Mouse (Mus musculus): ENCODE data around the gene Pde9a. TPM values are rescaled to one million over a fixed set of nuclear protein-coding genes. Genes with fewer than 3 reads are reported as not detected.
A peak's percentile ranks its signal among the peaks of the same experiment; 100 is the strongest.

Gene Pde9a
- polyA plus RNA-seq, 1 experiment from 2014 or later, result 31.1 TPM

DNA sequence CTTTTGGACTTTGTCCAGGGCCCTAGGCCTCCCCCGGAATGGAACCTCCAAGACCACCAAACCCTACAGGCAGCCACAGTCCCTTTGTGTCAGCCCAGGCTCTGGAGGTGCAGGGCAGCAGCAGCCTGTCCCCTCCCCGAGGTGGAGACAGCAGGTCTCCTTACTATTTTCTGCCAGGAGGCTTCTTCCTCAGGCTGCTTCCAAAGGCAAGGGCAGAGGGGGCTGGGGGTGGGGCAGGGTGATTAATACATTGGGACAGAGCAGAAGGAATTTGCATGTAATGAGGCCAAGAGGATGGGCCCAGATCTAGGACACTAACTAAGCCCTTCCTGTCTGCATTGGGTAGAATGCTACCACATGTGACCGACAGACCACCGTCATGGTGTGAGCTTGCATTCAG is 74.4 kb downstream of the Pde9a start:
- peaks cover 5% of the 10 kb centered on the region; the same call in 1 of the 2 replicates for H3K36me3 ChIP-seq (ENCODE audit: control insufficient read depth, insufficient read depth, low read length)
- ATAC-seq (ENCODE audit: insufficient read depth, low FRiP score), result no peak

DNA sequence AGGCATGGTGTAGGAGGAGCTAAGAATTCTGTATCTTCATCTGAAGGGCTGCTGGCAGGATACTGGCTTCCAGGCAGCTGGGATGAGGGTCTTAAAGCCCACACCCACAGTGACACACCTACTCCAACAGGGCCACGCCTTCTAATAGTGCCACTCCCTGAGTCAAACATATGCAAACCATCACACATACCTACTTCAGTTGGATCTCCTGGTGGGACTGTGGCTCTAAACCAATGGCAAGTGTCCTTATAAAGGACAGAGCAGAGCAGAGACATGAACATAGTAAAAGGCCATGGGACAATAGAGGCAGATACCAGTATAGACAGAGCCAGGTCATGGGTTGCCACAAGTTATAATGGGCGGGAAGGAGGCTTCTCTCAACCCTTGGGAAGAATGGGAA is 76.5 kb downstream of the Pde9a start:
- Histone ChIP-seq H3K27ac (ENCODE audit: low read length) (no peak overlapping the region), H3K4me2 (ENCODE audit: low read depth, low read length) (no peak overlapping the region), H3K4me1 (ENCODE audit: control insufficient read depth, insufficient read depth, low read length) (peaks cover under 1% of the 10 kb centered on the region), H3K27me3 (ENCODE audit: control insufficient read depth, insufficient read depth, low read length) (no peaks in the 10 kb centered on the region), H3K9me3 (replicated peaks; ENCODE audit: control insufficient read depth, low read length) (0 out of 2 replicates have a peak, but pooled peaks cover 2% of the 10 kb centered on the region), H3K36me3 (ENCODE audit: control insufficient read depth, insufficient read depth, low read length) (peaks cover 19% of the 10 kb centered on the region; the same call in 1 of the 2 replicates), H3K4me3 (replicated peaks; ENCODE audit: low read length) (no peak overlapping the region), H3K9ac (ENCODE audit: low read length) (no peak overlapping the region)
- 66% methylated on average over 2 of the region's 2 CpGs for WGBS
- ATAC-seq (ENCODE audit: insufficient read depth, low FRiP score), result no peak

More for the DNA sequence above, 74.4 kb downstream of the Pde9a start:
- no peak overlapping the region for H3K4me2 ChIP-seq (ENCODE audit: low read depth, low read length)
- no peak overlapping the region for H3K27ac ChIP-seq (ENCODE audit: low read length)
- H3K9ac ChIP-seq (ENCODE audit: low read length), result no peak overlapping the region
- H3K27me3 ChIP-seq (ENCODE audit: control insufficient read depth, insufficient read depth, low read length), result no peaks in the 10 kb centered on the region
- 65% methylated on average over 4 of the region's 4 CpGs for WGBS
- peaks cover 15% of the 10 kb centered on the region for H3K4me1 ChIP-seq (ENCODE audit: control insufficient read depth, insufficient read depth, low read length)
- H3K9me3 ChIP-seq (replicated peaks; ENCODE audit: control insufficient read depth, low read length), result no peaks in the 10 kb centered on the region
- no peak overlapping the region for H3K4me3 ChIP-seq (replicated peaks; ENCODE audit: low read length)

DNA sequence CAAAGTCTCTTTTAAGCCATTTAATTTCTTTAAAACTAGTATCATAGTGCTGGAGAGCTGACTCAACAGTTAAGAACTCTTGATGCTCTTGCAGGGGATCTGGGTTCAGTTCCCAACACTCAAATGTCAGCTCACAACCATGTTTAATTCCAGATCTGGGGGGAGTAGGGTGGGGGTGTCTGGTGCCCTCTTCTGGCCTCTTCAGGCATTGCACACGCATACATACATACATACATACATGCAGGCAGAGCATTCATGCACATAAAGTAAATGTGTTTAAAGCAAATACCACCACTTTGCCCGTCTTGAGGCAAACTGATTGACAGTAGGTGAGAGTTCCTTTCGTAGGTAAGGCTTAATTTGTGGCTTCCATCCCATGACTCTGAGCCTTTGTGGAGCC is 80.8 kb downstream of the Pde9a start:
- Histone ChIP-seq H3K4me1 (ENCODE audit: control insufficient read depth, insufficient read depth, low read length) (no peaks in the 10 kb centered on the region), H3K9me3 (replicated peaks; ENCODE audit: control insufficient read depth, low read length) (0 out of 2 replicates have a peak, but pooled peaks cover 2% of the 10 kb centered on the region), H3K9ac (ENCODE audit: low read length) (no peak overlapping the region), H3K4me2 (ENCODE audit: low read depth, low read length) (no peak overlapping the region), H3K27ac (ENCODE audit: low read length) (no peak overlapping the region), H3K36me3 (ENCODE audit: control insufficient read depth, insufficient read depth, low read length) (peaks cover 18% of the 10 kb centered on the region; the same call in 1 of the 2 replicates), H3K27me3 (ENCODE audit: control insufficient read depth, insufficient read depth, low read length) (no peaks in the 10 kb centered on the region), H3K4me3 (replicated peaks; ENCODE audit: low read length) (no peak overlapping the region)
- WGBS, result 89% methylated on average over 3 of the region's 3 CpGs
- ATAC-seq (ENCODE audit: insufficient read depth, low FRiP score), result no peak

DNA sequence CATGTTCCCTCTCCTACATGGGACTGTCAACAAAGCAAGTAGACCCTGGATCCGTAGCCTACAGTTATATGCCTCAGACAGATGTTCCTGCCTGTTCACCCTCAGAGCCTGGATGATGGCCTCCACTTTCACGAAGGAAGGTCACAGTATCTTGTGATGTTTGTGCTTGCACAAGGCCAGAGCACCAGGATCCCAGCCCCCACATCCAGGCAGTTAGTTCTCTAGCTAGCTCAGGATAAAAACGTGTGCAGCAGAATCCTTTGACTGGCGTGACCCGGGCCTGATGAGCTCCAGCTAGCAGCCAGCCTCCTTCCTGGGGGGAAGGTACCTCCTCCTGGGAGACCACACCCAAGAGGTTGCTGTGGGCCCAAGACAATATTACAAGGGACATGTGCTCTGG is 82.5 kb downstream of the Pde9a start:
- Histone ChIP-seq H3K9me3 (replicated peaks; ENCODE audit: control insufficient read depth, low read length) (0 out of 2 replicates have a peak, but pooled peaks cover 2% of the 10 kb centered on the region), H3K4me2 (ENCODE audit: low read depth, low read length) (no peak overlapping the region), H3K27ac (ENCODE audit: low read length) (no peak overlapping the region), H3K36me3 (ENCODE audit: control insufficient read depth, insufficient read depth, low read length) (peaks cover 18% of the 10 kb centered on the region; the same call in 1 of the 2 replicates), H3K4me1 (ENCODE audit: control insufficient read depth, insufficient read depth, low read length) (no peaks in the 10 kb centered on the region), H3K27me3 (ENCODE audit: control insufficient read depth, insufficient read depth, low read length) (no peaks in the 10 kb centered on the region), H3K9ac (ENCODE audit: low read length) (no peak overlapping the region), H3K4me3 (replicated peaks; ENCODE audit: low read length) (no peak overlapping the region)
- no peak for ATAC-seq (ENCODE audit: insufficient read depth, low FRiP score)
- 61% methylated on average over 5 of the region's 5 CpGs for WGBS

DNA sequence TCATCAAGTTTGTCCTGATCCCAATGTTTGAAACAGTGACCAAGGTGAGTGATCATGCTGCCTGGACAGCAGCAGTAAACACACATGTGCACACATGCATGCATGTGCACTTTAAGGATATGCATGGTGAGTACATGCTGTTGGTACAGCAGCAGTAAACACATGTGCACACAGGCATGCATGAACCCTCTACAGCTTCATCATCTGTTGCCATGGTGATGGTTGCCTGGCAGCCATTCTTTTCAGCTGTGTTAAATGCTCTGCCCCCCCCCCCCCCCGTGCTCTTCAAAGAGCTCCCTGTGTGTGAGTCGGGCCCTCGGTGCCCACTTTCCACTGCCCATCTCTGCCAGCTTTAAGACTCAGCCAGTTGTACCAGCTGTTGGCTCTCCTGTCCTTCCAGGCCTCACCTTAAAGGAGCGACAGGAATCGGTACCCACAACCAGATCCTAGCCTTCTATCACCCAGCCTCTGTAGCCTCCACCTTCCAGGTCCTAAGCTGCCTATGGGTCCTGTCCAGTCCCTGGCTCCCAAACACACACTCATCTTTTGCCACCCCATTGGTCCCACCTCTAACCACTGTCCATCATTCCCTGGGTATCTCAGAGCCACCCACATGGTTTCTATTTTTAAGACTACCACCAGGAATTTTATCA is 84.9 kb downstream of the Pde9a start:
- Histone ChIP-seq H3K27me3 (ENCODE audit: control insufficient read depth, insufficient read depth, low read length) (no peaks in the 10 kb centered on the region), H3K27ac (ENCODE audit: low read length) (no peak overlapping the region), H3K36me3 (ENCODE audit: control insufficient read depth, insufficient read depth, low read length) (peaks cover 17% of the 10 kb centered on the region; the same call in 1 of the 2 replicates), H3K4me1 (ENCODE audit: control insufficient read depth, insufficient read depth, low read length) (no peaks in the 10 kb centered on the region), H3K9me3 (replicated peaks; ENCODE audit: control insufficient read depth, low read length) (0 out of 2 replicates have a peak, but pooled peaks cover 2% of the 10 kb centered on the region), H3K4me3 (replicated peaks; ENCODE audit: low read length) (no peak overlapping the region), H3K4me2 (ENCODE audit: low read depth, low read length) (no peak overlapping the region), H3K9ac (ENCODE audit: low read length) (no peak overlapping the region)
- ATAC-seq (ENCODE audit: insufficient read depth, low FRiP score), result no peak
- 91% methylated on average over 5 of the region's 5 CpGs for WGBS

DNA sequence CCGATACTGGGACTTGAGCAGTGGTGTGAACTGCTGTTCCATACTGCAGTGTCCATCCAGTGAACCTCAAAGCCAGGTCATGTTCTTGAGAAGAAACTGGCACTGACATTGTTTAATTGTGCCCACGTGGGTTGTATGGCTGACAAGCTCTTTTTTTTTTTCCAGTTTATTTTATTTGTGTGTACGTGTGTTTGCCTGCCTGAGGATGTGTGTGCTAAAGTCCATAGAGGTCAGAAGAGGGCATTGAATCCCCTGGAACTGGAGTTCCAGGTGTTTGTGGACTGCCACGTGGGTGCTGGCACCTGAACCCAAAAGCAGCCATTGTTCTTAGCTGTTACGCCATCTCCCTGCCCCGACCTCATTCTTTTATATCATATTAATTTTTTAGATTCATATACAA is 88.4 kb downstream of the Pde9a start:
- no peaks in the 10 kb centered on the region for H3K27me3 ChIP-seq (ENCODE audit: control insufficient read depth, insufficient read depth, low read length)
- peaks cover 6% of the 10 kb centered on the region; the same call in 1 of the 2 replicates for H3K36me3 ChIP-seq (ENCODE audit: control insufficient read depth, insufficient read depth, low read length)
- no peaks in the 10 kb centered on the region for H3K4me1 ChIP-seq (ENCODE audit: control insufficient read depth, insufficient read depth, low read length)
- no peak for ATAC-seq (ENCODE audit: insufficient read depth, low FRiP score)
- H3K4me2 ChIP-seq (ENCODE audit: low read depth, low read length), result no peak overlapping the region
- no peak overlapping the region for H3K27ac ChIP-seq (ENCODE audit: low read length)
- 68% methylated on average over 6 of the region's 6 CpGs for WGBS
- no peak overlapping the region for H3K9ac ChIP-seq (ENCODE audit: low read length)
- no peaks in the 10 kb centered on the region for H3K9me3 ChIP-seq (replicated peaks; ENCODE audit: control insufficient read depth, low read length)
- no peak overlapping the region for H3K4me3 ChIP-seq (replicated peaks; ENCODE audit: low read length)

DNA sequence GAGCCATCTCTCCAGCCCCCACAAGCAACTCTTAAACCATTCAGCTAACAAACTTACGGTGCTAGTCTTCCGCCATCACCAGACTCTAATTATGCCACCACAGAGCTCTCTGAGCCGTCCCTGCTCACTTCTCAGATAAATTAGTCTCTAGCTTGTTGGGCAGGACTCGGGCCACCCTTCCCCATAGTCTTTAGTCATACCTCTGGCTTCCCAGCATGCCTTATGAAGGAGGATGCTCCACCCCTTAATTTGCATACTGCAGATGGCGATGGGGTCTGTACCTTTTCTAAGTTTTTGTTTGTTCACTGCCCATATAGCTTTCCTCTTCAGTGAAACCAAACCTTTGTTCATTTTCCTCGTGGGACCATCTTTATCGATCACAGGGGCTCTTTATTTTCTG is 92.6 kb downstream of the Pde9a start:
- Histone ChIP-seq H3K4me3 (replicated peaks; ENCODE audit: low read length) (no peak overlapping the region), H3K4me1 (ENCODE audit: control insufficient read depth, insufficient read depth, low read length) (no peaks in the 10 kb centered on the region), H3K4me2 (ENCODE audit: low read depth, low read length) (no peak overlapping the region), H3K9me3 (replicated peaks; ENCODE audit: control insufficient read depth, low read length) (no peaks in the 10 kb centered on the region), H3K27ac (ENCODE audit: low read length) (no peak overlapping the region), H3K9ac (ENCODE audit: low read length) (no peak overlapping the region), H3K27me3 (ENCODE audit: control insufficient read depth, insufficient read depth, low read length) (no peaks in the 10 kb centered on the region), H3K36me3 (ENCODE audit: control insufficient read depth, insufficient read depth, low read length) (0 out of 2 replicates have a peak, but pooled peaks cover 4% of the 10 kb centered on the region)
- 69% methylated on average over 7 of the region's 7 CpGs for WGBS
- no peak for ATAC-seq (ENCODE audit: insufficient read depth, low FRiP score)

DNA sequence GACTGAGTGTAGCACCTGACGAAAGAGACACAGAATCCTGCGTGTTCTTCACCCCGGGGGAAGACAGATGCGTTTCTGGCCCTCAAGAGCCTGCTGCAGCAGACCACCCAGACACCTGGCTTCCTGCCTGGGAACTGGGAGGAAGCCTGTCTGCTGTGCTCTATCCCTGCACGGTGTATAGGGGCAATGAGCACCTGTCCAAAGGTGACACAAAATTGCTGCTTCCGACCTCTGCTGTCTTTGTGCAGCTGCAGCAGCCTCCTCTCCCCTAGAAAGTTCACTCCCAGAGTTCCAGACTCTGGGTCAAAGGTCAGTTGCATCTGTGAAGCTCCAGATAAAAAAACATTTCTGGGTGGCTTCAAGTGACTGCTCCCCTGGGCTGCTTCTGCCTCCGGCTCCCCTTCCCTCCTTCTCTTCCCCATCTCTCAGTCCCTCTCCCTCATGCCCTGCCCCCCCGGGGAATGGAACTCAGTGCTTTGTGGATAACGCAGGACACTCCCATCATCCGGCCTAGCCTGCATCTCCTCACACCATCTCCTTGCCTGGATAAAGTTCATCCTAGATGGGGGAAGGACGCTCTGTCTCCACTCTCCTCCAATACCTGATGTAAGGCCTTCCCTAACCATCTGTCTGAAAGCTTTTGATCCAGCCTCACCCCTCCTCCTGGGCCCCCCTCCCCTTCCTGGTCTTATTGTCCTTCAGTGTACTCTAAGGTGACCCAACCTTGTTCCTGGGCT is 93.3 kb downstream of the Pde9a start:
- H3K27ac ChIP-seq (ENCODE audit: low read length), result no peak overlapping the region
- 42% methylated on average over 11 of the region's 11 CpGs for WGBS
- H3K36me3 ChIP-seq (ENCODE audit: control insufficient read depth, insufficient read depth, low read length), result 0 out of 2 replicates have a peak, but pooled peaks cover 4% of the 10 kb centered on the region
- peak; percentile 60; the same call in 1 of the 2 replicates for ATAC-seq (ENCODE audit: insufficient read depth, low FRiP score)
- no peaks in the 10 kb centered on the region for H3K9me3 ChIP-seq (replicated peaks; ENCODE audit: control insufficient read depth, low read length)
- no peak overlapping the region for H3K4me3 ChIP-seq (replicated peaks; ENCODE audit: low read length)
- H3K4me1 ChIP-seq (ENCODE audit: control insufficient read depth, insufficient read depth, low read length), result no peaks in the 10 kb centered on the region
- no peaks in the 10 kb centered on the region for H3K27me3 ChIP-seq (ENCODE audit: control insufficient read depth, insufficient read depth, low read length)
- no peak overlapping the region for H3K4me2 ChIP-seq (ENCODE audit: low read depth, low read length)
- H3K9ac ChIP-seq (ENCODE audit: low read length), result no peak overlapping the region

DNA sequence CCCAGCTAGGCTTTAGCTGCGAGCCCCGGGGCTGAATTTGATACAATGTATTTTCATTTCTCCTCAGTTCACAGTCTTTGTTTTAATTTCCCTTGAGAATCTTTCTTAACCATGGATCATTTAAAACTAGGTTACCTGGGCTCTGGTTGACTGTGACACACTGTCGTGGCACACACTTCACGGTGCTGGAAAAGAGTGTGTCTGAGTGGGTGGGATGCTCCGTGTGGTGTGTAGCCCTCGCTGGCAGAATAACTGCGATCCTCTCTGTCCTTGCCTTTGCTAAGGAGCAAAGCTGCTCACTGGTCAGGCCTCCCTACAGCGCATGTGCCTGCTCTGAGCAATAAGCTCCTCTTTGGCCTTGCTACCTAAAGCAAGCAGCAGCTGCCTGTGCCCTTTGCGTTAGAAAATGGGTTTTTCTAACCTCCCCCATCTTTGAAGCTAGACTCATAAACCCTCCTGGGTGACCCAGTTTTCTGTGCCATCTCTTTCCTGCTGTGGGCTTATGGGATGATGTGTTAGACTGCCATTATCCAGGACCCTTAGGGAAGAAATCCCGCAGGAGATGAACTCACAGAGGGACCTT is 100.7 kb downstream of the Pde9a start:
- Histone ChIP-seq H3K4me3 (replicated peaks; ENCODE audit: low read length) (no peak overlapping the region), H3K36me3 (ENCODE audit: control insufficient read depth, insufficient read depth, low read length) (no peaks in the 10 kb centered on the region), H3K27ac (ENCODE audit: low read length) (no peak overlapping the region), H3K9ac (ENCODE audit: low read length) (peak overlapping the region; percentile 1; the same call in 1 of the 2 replicates), H3K27me3 (ENCODE audit: control insufficient read depth, insufficient read depth, low read length) (no peaks in the 10 kb centered on the region), H3K4me1 (ENCODE audit: control insufficient read depth, insufficient read depth, low read length) (0 out of 2 replicates have a peak, but pooled peaks cover 8% of the 10 kb centered on the region), H3K9me3 (replicated peaks; ENCODE audit: control insufficient read depth, low read length) (no peaks in the 10 kb centered on the region), H3K4me2 (ENCODE audit: low read depth, low read length) (no peak overlapping the region)
- WGBS, result 68% methylated on average over 10 of the region's 10 CpGs
- no peak for ATAC-seq (ENCODE audit: insufficient read depth, low FRiP score)
